Mouse (Mus musculus): ENCODE data around the gene Unc5a. TPM values are rescaled to one million over a fixed set of nuclear protein-coding genes. Genes with fewer than 3 reads are reported as not detected.

Unc5a gene
- total and polyA plus RNA-seq, 2 experiments: 0.46 to 1.6 TPM

GRCm38 (mm10) chr13:55021194-55021779 lies 72.1 kb downstream of the Unc5a start, which contains the start of gene Hk3:
Gene Hk3 (minus strand): TSS chr13:55021385.
- no peak for TF ChIP-seq CTCF (IDR thresholded peaks at IDR 0.05; ENCODE audit: low read depth, low read length)
- TF ChIP-seq POLR2A (IDR thresholded peaks at IDR 0.05; ENCODE audit: extremely low read depth, insufficient read depth, low read length): no peak
- 76% methylated on average over 13 of the region's 13 CpGs for WGBS
- no peaks in the 10 kb centered on the region for H3K79me2 ChIP-seq (ENCODE audit: control insufficient read depth, insufficient read depth, low read length)
- peak within 1 kb of the TSS; percentile 32; the same call in 1 of the 2 replicates for H3K9ac ChIP-seq (ENCODE audit: low read depth, low read length)
- no peaks in the 10 kb centered on the region for H3K36me3 ChIP-seq (ENCODE audit: control insufficient read depth, insufficient read depth, low read length)
- H3K4me1 ChIP-seq (ENCODE audit: control insufficient read depth, insufficient read depth, low read length): peaks cover 6% of the 10 kb centered on the region; the same call in 1 of the 2 replicates
- peak; percentile 46 for DNase-seq (ENCODE audit: extremely low read depth, low read depth, low spot score)
- peak within 1 kb of the TSS; percentile 38; the same call in 1 of the 2 replicates for H3K4me3 ChIP-seq (ENCODE audit: insufficient read depth, low read depth, low read length)
- peak within 1 kb of the TSS; percentile 57 for H3K27ac ChIP-seq (replicated peaks; ENCODE audit: insufficient read depth, low read depth, low read length)
- H3K27me3 ChIP-seq (ENCODE audit: control insufficient read depth, insufficient read depth, low read length): no peaks in the 10 kb centered on the region

- Histone ChIP-seq H3K9ac (ENCODE audit: low read depth, low read length) (no peak overlapping the region), H3K27me3 (ENCODE audit: control insufficient read depth, insufficient read depth, low read length) (no peaks in the 10 kb centered on the region), H3K4me1 (ENCODE audit: control insufficient read depth, insufficient read depth, low read length) (peaks cover 6% of the 10 kb centered on the region; the same call in 1 of the 2 replicates), H3K27ac (replicated peaks; ENCODE audit: insufficient read depth, low read depth, low read length) (peak overlapping the region; percentile 32; the same call in 1 of the 2 replicates), H3K79me2 (ENCODE audit: control insufficient read depth, insufficient read depth, low read length) (no peaks in the 10 kb centered on the region), H3K36me3 (ENCODE audit: control insufficient read depth, insufficient read depth, low read length) (no peaks in the 10 kb centered on the region), H3K4me3 (ENCODE audit: insufficient read depth, low read depth, low read length) (no peak overlapping the region)
- TF ChIP-seq POLR2A (IDR thresholded peaks at IDR 0.05; ENCODE audit: extremely low read depth, insufficient read depth, low read length) (no peak), CTCF (IDR thresholded peaks at IDR 0.05; ENCODE audit: low read depth, low read length) (no peak)
- 72% methylated on average over 4 of the region's 4 CpGs for WGBS
- DNase-seq (ENCODE audit: extremely low read depth, low read depth, low spot score): no peak
These were observed 73.0 kb downstream of the Unc5a start for GRCm38 (mm10) chr13:55022256-55022655.

GRCm38 (mm10) chr13:55022715-55023114 lies 73.5 kb downstream of the Unc5a start:
- Histone ChIP-seq H3K27ac (replicated peaks; ENCODE audit: insufficient read depth, low read depth, low read length) (peak overlapping the region; percentile 32), H3K36me3 (ENCODE audit: control insufficient read depth, insufficient read depth, low read length) (peaks cover 1% of the 10 kb centered on the region; the same call in 1 of the 2 replicates), H3K4me3 (ENCODE audit: insufficient read depth, low read depth, low read length) (no peak overlapping the region), H3K9ac (ENCODE audit: low read depth, low read length) (no peak overlapping the region), H3K4me1 (ENCODE audit: control insufficient read depth, insufficient read depth, low read length) (peaks cover 6% of the 10 kb centered on the region; the same call in 1 of the 2 replicates), H3K79me2 (ENCODE audit: control insufficient read depth, insufficient read depth, low read length) (no peaks in the 10 kb centered on the region), H3K27me3 (ENCODE audit: control insufficient read depth, insufficient read depth, low read length) (no peaks in the 10 kb centered on the region)
- TF ChIP-seq POLR2A (IDR thresholded peaks at IDR 0.05; ENCODE audit: extremely low read depth, insufficient read depth, low read length): no peak
- TF ChIP-seq CTCF (IDR thresholded peaks at IDR 0.05; ENCODE audit: low read depth, low read length): no peak
- 48% methylated on average over 9 of the region's 9 CpGs for WGBS
- peak; percentile 63 for DNase-seq (ENCODE audit: extremely low read depth, low read depth, low spot score)

GRCm38 (mm10) chr13:55024215-55024614 lies 75.0 kb downstream of the Unc5a start:
- Histone ChIP-seq H3K4me3 (ENCODE audit: insufficient read depth, low read depth, low read length) (no peak overlapping the region), H3K9ac (ENCODE audit: low read depth, low read length) (no peak overlapping the region), H3K36me3 (ENCODE audit: control insufficient read depth, insufficient read depth, low read length) (peaks cover 15% of the 10 kb centered on the region), H3K4me1 (ENCODE audit: control insufficient read depth, insufficient read depth, low read length) (peaks cover 6% of the 10 kb centered on the region; the same call in 1 of the 2 replicates), H3K27me3 (ENCODE audit: control insufficient read depth, insufficient read depth, low read length) (no peaks in the 10 kb centered on the region), H3K27ac (replicated peaks; ENCODE audit: insufficient read depth, low read depth, low read length) (no peak overlapping the region), H3K79me2 (ENCODE audit: control insufficient read depth, insufficient read depth, low read length) (no peaks in the 10 kb centered on the region)
- TF ChIP-seq POLR2A (IDR thresholded peaks at IDR 0.05; ENCODE audit: extremely low read depth, insufficient read depth, low read length) (no peak), CTCF (IDR thresholded peaks at IDR 0.05; ENCODE audit: low read depth, low read length) (no peak)
- DNase-seq (ENCODE audit: extremely low read depth, low read depth, low spot score): peak; percentile 22
- 73% methylated on average over 2 of the region's 2 CpGs for WGBS

GRCm38 (mm10) chr13:55040016-55040415 lies 90.8 kb downstream of the Unc5a start:
- Histone ChIP-seq H3K27me3 (ENCODE audit: control insufficient read depth, insufficient read depth, low read length) (no peaks in the 10 kb centered on the region), H3K27ac (replicated peaks; ENCODE audit: insufficient read depth, low read depth, low read length) (no peak overlapping the region), H3K4me3 (ENCODE audit: insufficient read depth, low read depth, low read length) (no peak overlapping the region), H3K4me1 (ENCODE audit: control insufficient read depth, insufficient read depth, low read length) (no peaks in the 10 kb centered on the region), H3K9ac (ENCODE audit: low read depth, low read length) (no peak overlapping the region), H3K79me2 (ENCODE audit: control insufficient read depth, insufficient read depth, low read length) (no peaks in the 10 kb centered on the region), H3K36me3 (ENCODE audit: control insufficient read depth, insufficient read depth, low read length) (peaks cover 16% of the 10 kb centered on the region)
- peak; percentile 19 for DNase-seq (ENCODE audit: extremely low read depth, low read depth, low spot score)
- TF ChIP-seq POLR2A (IDR thresholded peaks at IDR 0.05; ENCODE audit: extremely low read depth, insufficient read depth, low read length) (no peak), CTCF (IDR thresholded peaks at IDR 0.05; ENCODE audit: low read depth, low read length) (no peak)
- 91% methylated on average over 2 of the region's 2 CpGs for WGBS

GRCm38 (mm10) chr13:55047706-55048105 lies 98.5 kb downstream of the Unc5a start:
- no peak for TF ChIP-seq POLR2A (IDR thresholded peaks at IDR 0.05; ENCODE audit: extremely low read depth, insufficient read depth, low read length)
- DNase-seq (ENCODE audit: extremely low read depth, low read depth, low spot score): no peak
- Histone ChIP-seq H3K36me3 (ENCODE audit: control insufficient read depth, insufficient read depth, low read length) (peaks cover 27% of the 10 kb centered on the region), H3K4me1 (ENCODE audit: control insufficient read depth, insufficient read depth, low read length) (no peaks in the 10 kb centered on the region), H3K4me3 (ENCODE audit: insufficient read depth, low read depth, low read length) (no peak overlapping the region), H3K27me3 (ENCODE audit: control insufficient read depth, insufficient read depth, low read length) (no peaks in the 10 kb centered on the region), H3K79me2 (ENCODE audit: control insufficient read depth, insufficient read depth, low read length) (no peaks in the 10 kb centered on the region), H3K9ac (ENCODE audit: low read depth, low read length) (no peak overlapping the region), H3K27ac (replicated peaks; ENCODE audit: insufficient read depth, low read depth, low read length) (no peak overlapping the region)
- WGBS: 96% methylated on average over 3 of the region's 3 CpGs

Other genes with a start within 250 kb of the Unc5a start
- gene Cdhr2, start 247.9 kb upstream of the Unc5a start, total RNA-seq (2014; rRNA removed): under 0.01 and 0.20 TPM in 2 replicates
- 0.15 and 0.18 TPM in 2 replicates for gene Cdhr2, start 247.9 kb upstream of the Unc5a start, polyA plus RNA-seq (2012; rRNA removed)
- gene Gprin1, start 199.5 kb upstream of the Unc5a start, total RNA-seq (2014; rRNA removed): not detected in 2 replicates
- gene Gprin1, start 199.5 kb upstream of the Unc5a start, polyA plus RNA-seq (2012; rRNA removed): not detected in 2 replicates
- not detected in 2 replicates for gene Sncb, start 182.8 kb upstream of the Unc5a start, total RNA-seq (2014; rRNA removed)
- not detected in 2 replicates for gene Sncb, start 182.8 kb upstream of the Unc5a start, polyA plus RNA-seq (2012; rRNA removed)
- not detected in 2 replicates for gene Eif4e1b, start 165.4 kb upstream of the Unc5a start, total RNA-seq (2014; rRNA removed)
- gene Eif4e1b, start 165.4 kb upstream of the Unc5a start, polyA plus RNA-seq (2012; rRNA removed): not detected in 2 replicates
- 0.74 and 0.94 TPM in 2 replicates for gene Tspan17, start 160.0 kb upstream of the Unc5a start, total RNA-seq (2014; rRNA removed)
- 1.4 and 2.4 TPM in 2 replicates for gene Tspan17, start 160.0 kb upstream of the Unc5a start, polyA plus RNA-seq (2012; rRNA removed)
- gene Hk3, start 72.0 kb downstream of the Unc5a start, total RNA-seq (2014; rRNA removed): 5.4 and 6.7 TPM in 2 replicates
- 1.8 and 4.1 TPM in 2 replicates for gene Hk3, start 72.0 kb downstream of the Unc5a start, polyA plus RNA-seq (2012; rRNA removed)
- gene Uimc1, start 150.9 kb downstream of the Unc5a start, total RNA-seq (2014; rRNA removed): 10.4 and 12.0 TPM in 2 replicates
- 2.8 and 3.7 TPM in 2 replicates for gene Uimc1, start 150.9 kb downstream of the Unc5a start, polyA plus RNA-seq (2012; rRNA removed)
- gene Zfp346, start 155.9 kb downstream of the Unc5a start, total RNA-seq (2014; rRNA removed): 4.5 and 5.6 TPM in 2 replicates
- gene Zfp346, start 155.9 kb downstream of the Unc5a start, polyA plus RNA-seq (2012; rRNA removed): 3.9 and 5.1 TPM in 2 replicates
- not detected in 2 replicates for gene Gm17617, start 184.1 kb downstream of the Unc5a start, total RNA-seq (2014; rRNA removed)
- not detected in 2 replicates for gene Gm17617, start 184.1 kb downstream of the Unc5a start, polyA plus RNA-seq (2012; rRNA removed)
- gene Fgfr4, start 203.2 kb downstream of the Unc5a start, total RNA-seq (2014; rRNA removed): 6.6 and 16.9 TPM in 2 replicates
- 49.9 and 52.4 TPM in 2 replicates for gene Fgfr4, start 203.2 kb downstream of the Unc5a start, polyA plus RNA-seq (2012; rRNA removed)